Mouse (Mus musculus) heart, embryonic 12.5 days (tissue): ENCODE results near the gene B3gnt6. TPM values are rescaled to one million over a fixed set of nuclear protein-coding genes. Genes with fewer than 3 reads are reported as not detected.
A peak's percentile ranks its signal among the peaks of the same experiment; 100 is the strongest.

Source experiments
- ATAC-seq: fragments of 200-750 bp; cut with Nextera tagmentation; 2 replicates; pipeline ENCODE4 v1.8.0; 2017; ENCODE audit warnings: moderate TSS enrichment, moderate library complexity; ENCODE audit not compliant: insufficient number of reproducible peaks, low FRiP score
- H3K27ac ChIP-seq: fragments of 300-500 bp; sonication (generic); 2 replicates; pipeline ENCODE4 v1.5.1; 2016; ENCODE audit warnings: mild to moderate bottlenecking, moderate library complexity; ENCODE audit not compliant: poor library complexity, severe bottlenecking
- H3K27me3 ChIP-seq: fragments of 300-500 bp; sonication (generic); replicated peaks from 2 replicates; pipeline ENCODE4 v1.6.1; 2016; ENCODE audit warnings: mild to moderate bottlenecking, moderate library complexity
- H3K36me3 ChIP-seq: fragments of 300-500 bp; sonication (generic); 2 replicates; pipeline ENCODE4 v1.6.1; 2016; ENCODE audit warnings: mild to moderate bottlenecking, moderate library complexity
- H3K4me1 ChIP-seq: fragments of 300-500 bp; sonication (generic); replicated peaks from 2 replicates; pipeline ENCODE4 v1.6.1; 2016; ENCODE audit warnings: mild to moderate bottlenecking
- H3K4me2 ChIP-seq: fragments of 300-500 bp; sonication (generic); 2 replicates; pipeline ENCODE4 v1.6.1; 2016; ENCODE audit warnings: mild to moderate bottlenecking, moderate library complexity
- H3K4me3 ChIP-seq: fragments of 300-500 bp; sonication (generic); 2 replicates; pipeline ENCODE4 v1.5.1; 2016; ENCODE audit warnings: mild to moderate bottlenecking
- H3K9ac ChIP-seq: fragments of 300-500 bp; sonication (generic); 2 replicates; pipeline ENCODE4 v1.6.1; 2016; ENCODE audit warnings: mild to moderate bottlenecking, moderate library complexity
- H3K9me3 ChIP-seq: fragments of 300-500 bp; sonication (generic); replicated peaks from 2 replicates; pipeline ENCODE4 v1.6.1; 2016; ENCODE audit warnings: mild to moderate bottlenecking, moderate library complexity
- WGBS: fragments of 180-500 bp; shearing (Covaris S2); methylation state at CpG from one replicate; pipeline ENCODE4 v1.1.7; 2016; 5-methylcytosine and 5-hydroxymethylcytosine counted together
- polyA plus RNA-seq: library from polyadenylated mRNA; unstranded; fragments of >200 nt; fragmentation: Nextera tagmentation; extraction: Ambion mirVana; gene quantifications from 2 replicates; pipeline ENCODE4 v1.2.1, GENCODE M21; 2016

B3gnt6 gene
- polyA plus RNA-seq, 1 experiment from 2014 or later, result not detected

GRCm38 (mm10) chr7:98160041-98160740 lies 39.1 kb downstream of the B3gnt6 start:
- no peak overlapping the region for H3K4me3 ChIP-seq
- 32% methylated on average over 8 of the region's 8 CpGs for WGBS
- no peaks in the 10 kb centered on the region for H3K36me3 ChIP-seq
- no peaks in the 10 kb centered on the region for H3K9me3 ChIP-seq
- ATAC-seq, result no peak
- no peak overlapping the region for H3K4me2 ChIP-seq
- H3K27ac ChIP-seq, result peak overlapping the region; percentile 67
- H3K4me1 ChIP-seq, result peaks cover 89% of the 10 kb centered on the region
- peak overlapping the region; percentile 2; the same call in 1 of the 2 replicates for H3K9ac ChIP-seq
- H3K27me3 ChIP-seq, result no peaks in the 10 kb centered on the region

- no peak overlapping the region for H3K9ac ChIP-seq
- no peaks in the 10 kb centered on the region for H3K9me3 ChIP-seq
- ATAC-seq, result no peak
- H3K27ac ChIP-seq, result no peak overlapping the region
- H3K36me3 ChIP-seq, result no peaks in the 10 kb centered on the region
- H3K4me2 ChIP-seq, result no peak overlapping the region
- 59% methylated on average over 7 of the region's 8 CpGs for WGBS
- H3K4me3 ChIP-seq, result no peak overlapping the region
- H3K27me3 ChIP-seq, result no peaks in the 10 kb centered on the region
- peaks cover 73% of the 10 kb centered on the region for H3K4me1 ChIP-seq
Observed at GRCm38 (mm10) chr7:98158481-98158880, 40.8 kb downstream of the B3gnt6 start.

- H3K27me3 ChIP-seq, result no peaks in the 10 kb centered on the region
- whole genome bisulfite sequencing, result 40% methylated on average over 5 of the region's 5 CpGs
- H3K36me3 ChIP-seq, result no peaks in the 10 kb centered on the region
- H3K4me3 ChIP-seq, result no peak overlapping the region
- ATAC-seq, result no peak
- no peak overlapping the region for H3K4me2 ChIP-seq
- no peaks in the 10 kb centered on the region for H3K9me3 ChIP-seq
- no peak overlapping the region for H3K9ac ChIP-seq
- 0 out of 2 replicates have a peak overlapping the region, but pooled peaks have one; percentile 28 for H3K27ac ChIP-seq
- H3K4me1 ChIP-seq, result peaks cover 73% of the 10 kb centered on the region
Observed at GRCm38 (mm10) chr7:98157636-98158332, 41.5 kb downstream of the B3gnt6 start.

DNA sequence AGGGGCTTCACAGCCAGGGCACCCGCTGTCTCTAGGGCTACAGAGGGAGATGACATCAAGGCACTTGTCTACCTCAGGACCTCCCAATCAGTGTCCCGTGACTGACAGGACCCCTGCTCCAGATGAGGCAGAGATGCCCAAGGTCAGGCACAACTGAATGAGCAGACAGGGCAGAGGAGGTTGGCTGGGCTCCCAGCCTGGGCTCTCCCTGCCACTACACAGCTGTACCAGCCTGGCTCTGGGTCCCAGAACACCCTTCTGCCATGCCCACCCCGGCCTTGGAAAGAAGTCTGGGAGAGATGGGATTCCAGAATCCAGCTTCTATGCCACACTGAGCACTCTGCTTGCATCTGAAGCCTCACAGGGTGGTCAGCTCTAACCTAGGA lies 43.0 kb downstream of the B3gnt6 start:
- no peaks in the 10 kb centered on the region for H3K27me3 ChIP-seq
- peak overlapping the region; percentile 62 for H3K27ac ChIP-seq
- H3K4me3 ChIP-seq, result no peak overlapping the region
- no peaks in the 10 kb centered on the region for H3K9me3 ChIP-seq
- H3K4me2 ChIP-seq, result peak overlapping the region; percentile 5; the same call in 1 of the 2 replicates
- peaks cover 69% of the 10 kb centered on the region for H3K4me1 ChIP-seq
- 19% methylated on average over 3 of the region's 3 CpGs for WGBS
- ATAC-seq, result peak; percentile 57; the same call in 1 of the 2 replicates
- H3K36me3 ChIP-seq, result no peaks in the 10 kb centered on the region
- H3K9ac ChIP-seq, result 0 out of 2 replicates have a peak overlapping the region, but pooled peaks have one; percentile 28

DNA sequence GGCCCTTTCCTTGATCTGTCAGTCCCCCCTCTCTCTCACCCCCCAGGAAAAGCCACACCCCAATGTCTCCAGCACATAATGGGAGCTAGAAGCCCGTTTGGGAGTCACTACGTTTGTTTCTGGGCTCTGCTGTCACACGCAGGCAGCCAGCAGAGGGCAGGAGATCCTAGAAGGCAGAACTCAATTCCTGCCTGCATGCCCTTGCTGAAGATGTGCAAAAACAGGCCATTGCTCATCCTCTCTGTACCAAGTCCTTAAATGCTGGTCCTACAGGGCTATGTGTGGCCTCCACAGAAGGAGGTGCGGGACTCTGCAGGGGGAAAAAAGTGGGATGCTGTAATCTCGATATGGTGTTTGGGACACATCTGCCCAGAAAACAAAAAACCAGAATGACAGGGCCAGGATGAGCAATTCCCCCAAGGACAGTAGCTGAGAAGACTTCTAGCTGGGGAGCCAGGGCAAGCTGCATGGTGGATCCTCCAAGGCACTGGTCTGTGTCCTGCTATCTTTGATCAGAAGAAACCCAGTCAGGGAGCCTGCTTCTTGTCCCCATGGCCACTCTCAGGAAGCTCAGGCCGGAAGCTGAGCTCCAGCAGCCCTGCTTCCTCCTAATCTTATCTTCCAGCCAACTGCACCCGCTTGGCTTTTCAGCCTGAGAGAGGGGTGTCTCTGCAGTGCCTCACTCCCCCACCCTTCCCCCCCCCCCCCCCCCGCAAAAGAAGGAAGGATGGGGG lies 43.6 kb downstream of the B3gnt6 start:
- peak; percentile 71 for ATAC-seq

GRCm38 (mm10) chr7:98153892-98154291 lies 45.4 kb downstream of the B3gnt6 start:
- Histone ChIP-seq H3K4me1 (peaks cover 61% of the 10 kb centered on the region), H3K36me3 (no peaks in the 10 kb centered on the region), H3K27ac (no peak overlapping the region), H3K27me3 (no peaks in the 10 kb centered on the region), H3K4me2 (no peak overlapping the region), H3K9me3 (no peaks in the 10 kb centered on the region), H3K4me3 (no peak overlapping the region), H3K9ac (no peak overlapping the region)
- 59% methylated on average over 5 of the region's 5 CpGs for WGBS
- no peak for ATAC-seq

More for the DNA sequence above, 43.6 kb downstream of the B3gnt6 start:
- Histone ChIP-seq H3K4me1 (peaks cover 63% of the 10 kb centered on the region), H3K36me3 (no peaks in the 10 kb centered on the region), H3K27me3 (no peaks in the 10 kb centered on the region), H3K9me3 (no peaks in the 10 kb centered on the region), H3K4me3 (no peak overlapping the region), H3K9ac (peak overlapping the region; percentile 15; the same call in 1 of the 2 replicates), H3K27ac (peak overlapping the region; percentile 62), H3K4me2 (peak overlapping the region; percentile 5; the same call in 1 of the 2 replicates)
- WGBS, result 10% methylated on average over 7 of the region's 8 CpGs

DNA sequence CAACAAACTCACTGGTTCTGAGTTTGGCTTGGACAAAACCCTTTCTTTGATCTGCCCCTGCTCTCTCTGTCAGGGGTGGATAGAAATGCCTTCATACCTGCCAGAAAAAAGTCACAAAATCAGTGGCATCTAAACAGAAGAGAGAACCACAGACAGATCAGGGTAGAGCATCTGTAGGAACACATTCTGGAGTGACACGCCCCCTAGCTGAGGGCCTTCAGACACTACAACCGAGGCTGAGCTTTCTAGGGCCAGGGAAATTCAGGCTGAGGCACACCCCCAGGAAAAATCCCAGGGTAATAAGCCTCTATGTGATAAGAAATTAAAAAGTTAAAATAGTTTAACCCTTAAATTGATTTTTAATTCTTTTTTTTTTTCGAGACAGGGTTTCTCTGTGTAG lies 45.9 kb downstream of the B3gnt6 start:
- Histone ChIP-seq H3K27ac (no peak overlapping the region), H3K9me3 (no peaks in the 10 kb centered on the region), H3K27me3 (no peaks in the 10 kb centered on the region), H3K36me3 (no peaks in the 10 kb centered on the region), H3K4me2 (no peak overlapping the region), H3K9ac (no peak overlapping the region), H3K4me3 (no peak overlapping the region), H3K4me1 (peaks cover 58% of the 10 kb centered on the region)
- no peak for ATAC-seq
- WGBS, result 44% methylated on average over 3 of the region's 3 CpGs

DNA sequence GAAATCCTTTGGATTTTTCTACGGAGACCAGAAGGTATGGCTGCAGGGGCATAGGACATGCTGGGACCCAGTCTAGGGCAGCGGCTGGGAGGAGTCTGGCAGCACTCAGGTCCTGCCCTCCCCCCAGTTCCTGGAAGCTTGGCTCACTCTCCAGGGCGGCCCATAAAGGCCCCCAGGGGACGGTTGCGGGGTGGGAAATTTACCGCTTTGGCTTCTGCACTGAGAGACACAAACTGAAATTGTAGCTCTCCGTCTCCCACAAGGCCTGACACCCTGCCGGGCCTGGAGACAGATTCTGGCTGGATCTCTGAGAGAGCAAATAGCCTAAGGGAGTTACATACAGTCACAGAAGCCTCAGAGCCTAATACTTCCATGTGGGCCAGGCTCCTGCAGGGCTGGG lies 46.9 kb downstream of the B3gnt6 start:
- WGBS, result 60% methylated on average over 8 of the region's 8 CpGs
- H3K4me2 ChIP-seq, result no peak overlapping the region
- H3K36me3 ChIP-seq, result no peaks in the 10 kb centered on the region
- no peak overlapping the region for H3K27ac ChIP-seq
- H3K4me3 ChIP-seq, result no peak overlapping the region
- H3K9me3 ChIP-seq, result no peaks in the 10 kb centered on the region
- peak overlapping the region; percentile 38; the same call in 1 of the 2 replicates for H3K9ac ChIP-seq
- peaks cover 54% of the 10 kb centered on the region for H3K4me1 ChIP-seq
- ATAC-seq, result no peak
- H3K27me3 ChIP-seq, result no peaks in the 10 kb centered on the region

GRCm38 (mm10) chr7:98150525-98150924 lies 48.8 kb downstream of the B3gnt6 start:
- H3K4me3 ChIP-seq, result no peak overlapping the region
- 25% methylated on average over 5 of the region's 5 CpGs for WGBS
- no peak overlapping the region for H3K4me2 ChIP-seq
- no peak overlapping the region for H3K27ac ChIP-seq
- H3K4me1 ChIP-seq, result peaks cover 38% of the 10 kb centered on the region
- no peaks in the 10 kb centered on the region for H3K36me3 ChIP-seq
- H3K27me3 ChIP-seq, result no peaks in the 10 kb centered on the region
- no peak overlapping the region for H3K9ac ChIP-seq
- H3K9me3 ChIP-seq, result no peaks in the 10 kb centered on the region
- no peak for ATAC-seq

GRCm38 (mm10) chr7:98149802-98150201 lies 49.5 kb downstream of the B3gnt6 start:
- Histone ChIP-seq H3K4me2 (no peak overlapping the region), H3K27ac (peak overlapping the region; percentile 52; the same call in 1 of the 2 replicates), H3K36me3 (no peaks in the 10 kb centered on the region), H3K4me3 (no peak overlapping the region), H3K4me1 (peaks cover 36% of the 10 kb centered on the region), H3K9ac (no peak overlapping the region; the same call in 1 of the 2 replicates), H3K9me3 (no peaks in the 10 kb centered on the region), H3K27me3 (0 out of 2 replicates have a peak, but pooled peaks cover under 1% of the 10 kb centered on the region)
- WGBS, result 11% methylated on average over 3 of the region's 3 CpGs
- 0 out of 2 replicates have a peak, but pooled peaks have one; percentile 16 for ATAC-seq
